Mouse (Mus musculus) ES-Bruce4 (cell line): ENCODE measurements at regions not wholly inside any gene's neighbourhood (a gene's known extent, or its start where the extent isn't known, plus 50 kb on each side); places are given as distances from the start of the nearest gene placed in this dataset.

Experiments
- CTCF ChIP-seq: IDR thresholded peaks from one replicate; pipeline ENCODE4 v1.8.1; 2011; ENCODE audit warnings: low read depth, low read length
- EP300 ChIP-seq: IDR thresholded peaks from 2 replicates; pipeline ENCODE4 v1.6.1; 2011; ENCODE audit warnings: low read depth, low read length; ENCODE audit not compliant: insufficient read depth
- POLR2A ChIP-seq: IDR thresholded peaks from one replicate; pipeline ENCODE4 v1.8.1; 2011; ENCODE audit warnings: low read length; ENCODE audit not compliant: insufficient read depth

DNA sequence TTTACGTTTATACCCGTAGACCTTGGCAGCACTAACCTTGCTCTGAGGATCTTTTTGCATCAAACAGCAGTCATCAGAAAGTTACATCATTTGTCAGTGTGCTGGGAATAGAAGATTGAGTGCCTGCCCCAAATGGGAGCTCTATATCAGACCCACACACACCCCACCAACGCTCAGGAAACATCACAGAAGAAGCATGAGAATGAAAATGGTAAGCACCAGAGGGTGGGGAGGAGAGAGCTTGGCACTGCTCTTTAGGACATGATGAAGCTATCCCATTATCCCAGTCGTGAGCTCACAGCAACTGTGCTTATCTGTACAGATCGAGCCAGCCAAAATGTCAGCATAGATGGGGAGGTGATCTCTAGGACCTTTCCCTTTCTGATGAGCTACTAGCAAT lies 172.5 kb upstream of the Castor2 start:
- TF ChIP-seq POLR2A (no peak), EP300 (no peak), CTCF (no peak)
